Mouse (Mus musculus) stomach, postnatal 0 days (tissue): ENCODE data around the gene Stard3nl.
A peak's percentile ranks its signal among the peaks of the same experiment; 100 is the strongest.

ENCODE experiments used
- CTCF ChIP-seq: IDR thresholded peaks from 2 replicates; pipeline ENCODE4 v1.5.1; 2016; ENCODE audit warnings: antibody characterized with exemption, low read depth, mild to moderate bottlenecking, moderate library complexity
- EP300 ChIP-seq: optimal IDR thresholded peaks from 2 replicates; pipeline ENCODE3; 2016; ENCODE audit warnings: antibody characterized with exemption

GRCm38 (mm10) chr13:19362358-19362757 is 33.2 kb downstream of the Stard3nl start:
- TF ChIP-seq CTCF (peak; percentile 66), EP300 (no peak)
